Mouse (Mus musculus) liver, embryonic 14.5 days (tissue): ENCODE measurements around the gene Hoxd3. TPM values are rescaled to one million over a fixed set of nuclear protein-coding genes. Genes with fewer than 3 reads are reported as not detected.

Source experiments
- ATAC-seq: fragments of 200-750 bp; cut with Nextera tagmentation; 2 replicates; pipeline ENCODE4 v1.8.0; 2017; ENCODE audit warnings: moderate number of reproducible peaks, mild to moderate bottlenecking, moderate library complexity; ENCODE audit not compliant: insufficient read depth
- DNase-seq, 3 experiments: peaks; one replicate each; pipeline ENCODE4 v3.0.0-alpha.2; 2012 to 2013; ENCODE audit warnings: low read depth in 3 of 3, low spot score in 3 of 3
- H3K27ac ChIP-seq: fragments of 300-500 bp; sonication (generic); 2 replicates; pipeline ENCODE4 v1.5.1; 2014; ENCODE audit warnings: moderate library complexity, mild to moderate bottlenecking, control low read depth, inconsistent platforms
- H3K27me3 ChIP-seq: fragments of 300-500 bp; sonication (generic); 2 replicates; pipeline ENCODE4 v1.6.1; 2014; ENCODE audit warnings: mild to moderate bottlenecking, low read length, moderate library complexity; ENCODE audit not compliant: control insufficient read depth, insufficient read depth
- H3K36me3 ChIP-seq: fragments of 300-500 bp; sonication (generic); replicated peaks from 2 replicates; pipeline ENCODE4 v1.6.1; 2014; ENCODE audit warnings: low read depth; ENCODE audit not compliant: control insufficient read depth, insufficient read depth
- H3K4me1 ChIP-seq, 2 experiments: fragments of 200-500 bp in 1 of 2; fragments of 300-500 bp in 1 of 2; sonication (generic) in 1 of 2; replicated peaks; 2 replicates each; pipeline ENCODE4 v1.6.1; 2012 to 2014; ENCODE audit warnings: antibody characterized with exemption in 1 of 2, inconsistent platforms in 1 of 2, low read length in 1 of 2; ENCODE audit not compliant: control insufficient read depth in 2 of 2, insufficient read depth in 2 of 2
- H3K4me2 ChIP-seq: fragments of 300-500 bp; sonication (generic); 2 replicates; pipeline ENCODE4 v1.6.1; 2014; ENCODE audit warnings: low read depth, mild to moderate bottlenecking, control low read depth, moderate library complexity
- H3K4me3 ChIP-seq, 2 experiments: fragments of 200-500 bp in 1 of 2; fragments of 300-500 bp in 1 of 2; sonication (generic) in 1 of 2; 2 replicates each; pipeline ENCODE4 v1.5.1; 2012 to 2014; ENCODE audit warnings: low read depth in 2 of 2, low read length in 2 of 2, mild to moderate bottlenecking in 2 of 2, control low read depth in 1 of 2, inconsistent platforms in 1 of 2, moderate library complexity in 1 of 2; ENCODE audit not compliant: insufficient read depth in 1 of 2
- H3K9ac ChIP-seq: fragments of 300-500 bp; sonication (generic); replicated peaks from 2 replicates; pipeline ENCODE4 v1.6.1; 2014; ENCODE audit warnings: mild to moderate bottlenecking, control low read depth, moderate library complexity
- H3K9me3 ChIP-seq: fragments of 300-500 bp; sonication (generic); 2 replicates; pipeline ENCODE4 v1.6.1; 2016; ENCODE audit warnings: low read length, mixed read lengths; ENCODE audit not compliant: control insufficient read depth
- CTCF ChIP-seq: IDR thresholded peaks from 2 replicates; pipeline ENCODE4 v1.5.1; 2016; ENCODE audit warnings: antibody characterized with exemption, low read depth, control low read depth
- EP300 ChIP-seq: IDR thresholded peaks from 2 replicates; pipeline ENCODE4 v1.6.1; 2016; ENCODE audit warnings: antibody characterized with exemption, low read depth
- WGBS: fragments of 180-500 bp; shearing (Covaris S2); extraction: QIAGEN DNeasy Blood & Tissue Kit; methylation state at CpG from one replicate; pipeline ENCODE4 v1.1.7; 2014; ENCODE audit not compliant: insufficient replicate concordance; 5-methylcytosine and 5-hydroxymethylcytosine counted together
- polyA plus RNA-seq, 2 experiments: library from polyadenylated mRNA; depleted of rRNA in 1 of 2; stranded (reverse) in 1 of 2; unstranded in 1 of 2; fragments of >200 nt; fragmentation: Nextera tagmentation in 1 of 2; extraction: Ambion mirVana in 1 of 2; gene quantifications; 2 replicates each; pipeline versions ENCODE4 v1.2.1 to v1.2.3; 2012 to 2014

Hoxd3 gene
- polyA plus RNA-seq, 2 experiments = 0.02 TPM; not detected in 1

DNA sequence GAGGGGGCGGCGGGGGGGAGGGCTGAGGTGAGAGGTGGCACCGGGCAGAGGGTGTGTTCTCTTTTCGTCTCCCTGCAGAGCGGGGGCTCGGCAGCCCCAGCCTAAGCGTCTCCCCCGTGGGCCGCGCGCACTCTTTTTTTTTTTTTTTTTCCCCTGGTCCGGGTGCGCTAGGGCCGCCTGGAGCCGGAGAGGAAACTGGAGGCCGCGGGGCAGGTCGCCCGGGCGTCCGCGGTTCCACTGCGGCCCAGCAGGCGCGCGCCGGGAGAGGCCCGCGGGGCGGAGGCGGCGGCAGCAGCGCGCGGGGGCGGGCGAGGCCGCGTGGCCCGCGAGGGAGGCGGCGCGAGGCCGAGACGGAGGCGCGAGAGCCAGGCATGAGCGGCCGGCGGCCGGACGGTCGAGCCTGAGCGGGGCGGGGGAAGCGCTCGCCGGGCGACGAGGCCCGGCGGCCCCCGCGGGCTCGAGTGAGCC is 6.7 kb upstream of the Hoxd3 start:
- Histone ChIP-seq H3K9me3 (no peaks in the 10 kb centered on the region), H3K4me2 (peak overlapping the region; percentile 47), H3K4me3 (peak overlapping the region in 1 of 2 experiments; percentile 11; a peak in 2 of 4 replicates), H3K36me3 (no peaks in the 10 kb centered on the region), H3K9ac (no peak overlapping the region), H3K27me3 (peaks cover 96% of the 10 kb centered on the region), H3K27ac (no peak overlapping the region), H3K4me1 (no peaks in the 10 kb centered on the region)
- DNase-seq (no peak), ATAC-seq (no peak)
- no peak for TF ChIP-seq CTCF
- no peak for TF ChIP-seq EP300
- WGBS = under 1% methylated on average over 45 of the region's 66 CpGs

- H3K9ac ChIP-seq = no peak overlapping the region
- no peaks in the 10 kb centered on the region for H3K36me3 ChIP-seq
- peaks cover 96% of the 10 kb centered on the region for H3K27me3 ChIP-seq
- H3K4me1 ChIP-seq = no peaks in the 10 kb centered on the region
- no peak for ATAC-seq
- H3K9me3 ChIP-seq = no peaks in the 10 kb centered on the region
- TF ChIP-seq EP300 = no peak
- TF ChIP-seq CTCF = no peak
- peak overlapping the region; percentile 47 for H3K4me2 ChIP-seq
- peak overlapping the region in 1 of 2 experiments; percentile 11; a peak in 2 of 4 replicates for H3K4me3 ChIP-seq
- under 1% methylated on average over 61 of the region's 85 CpGs for WGBS
- no peak overlapping the region for H3K27ac ChIP-seq
- no peak for DNase-seq
Observed at GRCm38 (mm10) chr2:74705467-74706089, 6.1 kb upstream of the Hoxd3 start.

DNA sequence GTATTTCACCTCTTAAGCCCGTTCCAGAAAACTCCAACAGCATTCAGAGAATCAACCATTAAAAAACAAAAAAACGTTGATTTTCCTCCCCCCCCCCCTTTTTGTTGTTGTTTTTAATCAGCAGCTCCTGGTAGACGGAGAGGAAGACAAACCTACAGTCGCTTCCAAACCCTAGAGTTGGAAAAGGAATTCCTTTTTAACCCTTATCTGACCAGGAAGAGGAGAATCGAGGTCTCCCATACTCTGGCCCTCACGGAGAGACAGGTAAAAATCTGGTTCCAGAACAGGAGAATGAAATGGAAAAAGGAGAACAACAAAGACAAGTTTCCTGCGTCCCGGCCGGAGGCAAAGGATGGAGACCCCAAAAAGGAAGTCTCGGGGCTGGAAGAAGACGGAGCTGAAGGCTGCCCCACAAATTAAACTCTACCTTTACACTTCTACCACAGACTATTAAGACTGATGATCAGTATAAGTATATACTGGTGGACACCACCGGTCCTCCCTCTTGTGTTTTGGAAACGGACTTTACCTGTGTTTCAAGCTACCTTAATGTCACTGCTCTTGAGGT is 5.2 kb upstream of the Hoxd3 start:
- ATAC-seq = no peak

DNA sequence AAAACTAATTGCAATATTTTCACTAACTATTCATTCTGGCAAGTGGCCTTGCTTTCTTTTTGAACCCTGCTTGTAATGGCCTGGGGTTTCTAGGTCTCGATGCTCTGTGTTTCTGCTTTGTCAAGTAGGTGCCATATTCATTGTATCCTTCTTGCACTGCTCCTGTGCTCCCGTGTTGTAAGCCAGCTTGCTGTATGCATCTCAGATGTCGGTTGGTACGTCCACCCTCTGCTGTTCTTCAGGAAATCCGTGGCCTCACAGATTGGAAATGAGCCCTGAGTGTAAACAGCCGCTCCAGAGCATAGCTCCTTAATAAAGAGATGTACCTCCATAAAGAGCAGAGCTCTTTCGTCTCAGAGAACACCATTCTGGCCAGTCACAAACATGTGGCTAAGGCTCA is 4.1 kb upstream of the Hoxd3 start:
- H3K4me2 ChIP-seq = no peak overlapping the region

More for the DNA sequence above, 5.2 kb upstream of the Hoxd3 start:
- Histone ChIP-seq H3K4me1 (no peaks in the 10 kb centered on the region), H3K9me3 (no peaks in the 10 kb centered on the region), H3K4me3 (no peak overlapping the region), H3K27ac (no peak overlapping the region), H3K4me2 (no peak overlapping the region), H3K27me3 (peaks cover 95% of the 10 kb centered on the region), H3K9ac (no peak overlapping the region), H3K36me3 (no peaks in the 10 kb centered on the region)
- DNase-seq = no peak
- 4% methylated on average over 13 of the region's 13 CpGs for WGBS
- TF ChIP-seq CTCF (no peak), EP300 (no peak)

DNA sequence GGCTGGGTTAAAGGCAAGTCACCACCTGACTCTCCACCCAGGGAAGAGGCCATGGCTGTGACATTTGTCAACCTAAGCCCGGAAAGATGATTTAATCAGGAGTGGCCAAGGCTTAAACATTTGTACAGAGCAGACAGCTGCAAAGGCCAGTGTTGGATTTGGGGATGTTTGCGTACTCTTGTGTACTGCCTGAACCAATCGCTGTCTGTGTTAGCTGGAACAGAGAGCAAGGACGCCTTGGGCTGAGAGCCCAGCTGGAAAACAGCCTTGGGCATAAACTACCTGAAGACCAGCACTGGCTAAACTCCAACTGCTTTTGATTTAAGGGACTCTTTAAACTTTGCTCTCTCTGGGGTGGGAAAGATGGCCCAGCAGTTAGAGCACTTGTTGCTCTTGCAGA is 3.1 kb upstream of the Hoxd3 start:
- Histone ChIP-seq H3K4me3 (no peak overlapping the region), H3K27me3 (peaks cover 96% of the 10 kb centered on the region), H3K4me2 (no peak overlapping the region), H3K9ac (no peak overlapping the region), H3K36me3 (no peaks in the 10 kb centered on the region), H3K4me1 (no peaks in the 10 kb centered on the region), H3K9me3 (no peaks in the 10 kb centered on the region), H3K27ac (no peak overlapping the region)
- DNase-seq (no peak), ATAC-seq (no peak)
- WGBS = 38% methylated on average over 4 of the region's 4 CpGs
- TF ChIP-seq CTCF (no peak), EP300 (no peak)

More for the DNA sequence above, 4.1 kb upstream of the Hoxd3 start:
- DNase-seq = no peak
- 22% methylated on average over 7 of the region's 7 CpGs for WGBS
- no peak for TF ChIP-seq CTCF
- no peak for TF ChIP-seq EP300
- no peak overlapping the region for H3K4me3 ChIP-seq
- H3K9me3 ChIP-seq = no peaks in the 10 kb centered on the region
- no peak overlapping the region for H3K9ac ChIP-seq
- no peak overlapping the region for H3K27ac ChIP-seq
- peaks cover 96% of the 10 kb centered on the region for H3K27me3 ChIP-seq
- no peaks in the 10 kb centered on the region for H3K36me3 ChIP-seq
- no peaks in the 10 kb centered on the region for H3K4me1 ChIP-seq
- no peak for ATAC-seq
